Mouse (Mus musculus) stomach, postnatal 0 days (tissue): ENCODE measurements at regions not wholly inside any gene's neighbourhood (a gene's known extent, or its start where the extent isn't known, plus 50 kb on each side); places are given as distances from the start of the nearest gene placed in this dataset.

Source experiments
- ATAC-seq: fragments of 200-750 bp; cut with Nextera tagmentation; 2 replicates; pipeline ENCODE4 v1.8.0; 2017; ENCODE audit not compliant: low FRiP score, low TSS enrichment
- DNase-seq: peaks from one replicate; pipeline ENCODE4 v3.0.0-alpha.2; 2016; ENCODE audit warnings: low spot score
- H3K27ac ChIP-seq: fragments of 300-500 bp; sonication (generic); replicated peaks from 2 replicates; pipeline ENCODE4 v1.5.1; 2014; ENCODE audit warnings: mild to moderate bottlenecking, control low read depth
- H3K27me3 ChIP-seq: fragments of 300-500 bp; sonication (generic); 2 replicates; pipeline ENCODE4 v1.6.1; 2014; ENCODE audit warnings: low read length; ENCODE audit not compliant: control insufficient read depth, insufficient read depth
- H3K36me3 ChIP-seq: fragments of 300-500 bp; sonication (generic); 2 replicates; pipeline ENCODE4 v1.6.1; 2014; ENCODE audit warnings: low read length, mixed read lengths; ENCODE audit not compliant: control insufficient read depth, insufficient read depth
- H3K4me1 ChIP-seq: fragments of 300-500 bp; sonication (generic); replicated peaks from 2 replicates; pipeline ENCODE4 v1.6.1; 2014; ENCODE audit warnings: antibody characterized with exemption; ENCODE audit not compliant: control insufficient read depth, insufficient read depth
- H3K4me2 ChIP-seq: fragments of 300-500 bp; sonication (generic); replicated peaks from 2 replicates; pipeline ENCODE4 v1.6.1; 2014; ENCODE audit warnings: low read depth, mild to moderate bottlenecking, control low read depth, moderate library complexity
- H3K4me3 ChIP-seq: fragments of 300-500 bp; sonication (generic); 2 replicates; pipeline ENCODE4 v1.5.1; 2014; ENCODE audit warnings: low read depth, low read length, control low read depth
- H3K9ac ChIP-seq: fragments of 300-500 bp; sonication (generic); 2 replicates; pipeline ENCODE4 v1.6.1; 2014; ENCODE audit warnings: mild to moderate bottlenecking, low read length, control low read depth, mixed read lengths
- H3K9me3 ChIP-seq: fragments of 300-500 bp; sonication (generic); 2 replicates; pipeline ENCODE4 v1.6.1; 2016; ENCODE audit warnings: low read length; ENCODE audit not compliant: control insufficient read depth
- CTCF ChIP-seq: IDR thresholded peaks from 2 replicates; pipeline ENCODE4 v1.5.1; 2016; ENCODE audit warnings: antibody characterized with exemption, low read depth, mild to moderate bottlenecking, moderate library complexity
- EP300 ChIP-seq: optimal IDR thresholded peaks from 2 replicates; pipeline ENCODE3; 2016; ENCODE audit warnings: antibody characterized with exemption
- WGBS: fragments of 180-500 bp; shearing (Covaris S2); extraction: QIAGEN DNeasy Blood & Tissue Kit; methylation state at CpG from one replicate; pipeline ENCODE4 v1.1.7; 2014; 5-methylcytosine and 5-hydroxymethylcytosine counted together

DNA sequence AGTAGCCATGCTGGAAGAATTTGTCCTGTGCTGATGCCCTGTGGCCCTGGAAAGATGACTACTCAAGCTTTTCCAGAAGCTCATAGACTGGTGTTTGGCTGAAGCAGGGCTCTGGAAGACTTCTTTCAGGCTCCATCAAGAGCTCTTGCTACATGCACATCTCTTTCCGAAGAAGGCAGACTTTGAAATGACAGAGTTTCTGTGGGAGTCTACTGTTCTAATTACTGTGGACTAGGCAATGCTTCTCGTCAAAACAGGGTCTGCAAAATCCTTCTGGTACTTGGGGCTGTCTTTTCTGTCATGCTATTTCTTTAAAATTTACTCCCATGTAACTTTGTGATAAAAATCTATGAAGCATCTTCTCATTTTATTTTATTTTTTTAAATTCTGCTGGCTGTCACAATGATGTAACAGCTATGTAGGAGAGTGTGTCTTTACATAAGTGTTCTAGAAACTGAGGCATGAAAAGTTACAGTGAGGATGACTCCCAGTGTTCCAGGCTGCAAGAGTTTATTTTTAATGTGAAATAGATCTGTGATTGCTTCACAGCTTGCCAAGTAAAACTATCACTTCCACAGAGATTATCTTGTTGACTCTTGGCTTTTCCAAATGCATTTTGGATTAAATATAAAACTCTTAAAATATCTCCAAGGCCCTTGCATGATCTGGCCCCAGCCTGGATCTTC is 244.9 kb upstream of the Nmur2 start:
- Histone ChIP-seq H3K4me1 (no peaks in the 10 kb centered on the region), H3K27me3 (no peaks in the 10 kb centered on the region), H3K36me3 (no peaks in the 10 kb centered on the region), H3K4me3 (no peak overlapping the region), H3K9ac (no peak overlapping the region), H3K9me3 (no peaks in the 10 kb centered on the region), H3K4me2 (no peak overlapping the region), H3K27ac (no peak overlapping the region)
- TF ChIP-seq EP300 = no peak
- no peak for TF ChIP-seq CTCF
- ATAC-seq (no peak), DNase-seq (no peak)
- WGBS = 65% methylated on average over 2 of the region's 2 CpGs

DNA sequence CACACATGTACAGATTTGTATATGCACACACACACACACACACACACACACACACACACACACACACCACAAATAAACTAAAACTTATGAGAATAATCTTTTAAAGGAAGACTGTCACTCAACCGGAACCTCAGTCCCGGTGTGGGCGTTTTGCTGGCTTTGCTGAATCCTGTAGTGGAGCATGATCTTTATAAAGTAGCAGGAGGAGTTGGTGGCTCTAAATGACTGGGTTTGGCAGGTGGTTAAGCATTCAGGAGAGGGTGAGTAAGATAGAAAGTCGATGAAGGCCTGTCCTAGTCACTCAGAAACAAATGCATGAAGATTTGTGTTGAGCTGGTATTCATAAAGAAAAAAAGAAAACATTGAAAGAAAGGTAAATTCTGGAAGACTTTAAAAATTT is 240.4 kb upstream of the Nmur2 start:
- no peak for DNase-seq
- H3K9me3 ChIP-seq = no peaks in the 10 kb centered on the region
- H3K4me2 ChIP-seq = no peak overlapping the region
- H3K4me3 ChIP-seq = no peak overlapping the region
- no peaks in the 10 kb centered on the region for H3K27me3 ChIP-seq
- no peak for ATAC-seq
- WGBS = 82% methylated on average over 4 of the region's 4 CpGs
- H3K27ac ChIP-seq = no peak overlapping the region
- H3K36me3 ChIP-seq = no peaks in the 10 kb centered on the region
- TF ChIP-seq EP300 = no peak
- no peak for TF ChIP-seq CTCF
- no peak overlapping the region for H3K9ac ChIP-seq
- no peaks in the 10 kb centered on the region for H3K4me1 ChIP-seq

DNA sequence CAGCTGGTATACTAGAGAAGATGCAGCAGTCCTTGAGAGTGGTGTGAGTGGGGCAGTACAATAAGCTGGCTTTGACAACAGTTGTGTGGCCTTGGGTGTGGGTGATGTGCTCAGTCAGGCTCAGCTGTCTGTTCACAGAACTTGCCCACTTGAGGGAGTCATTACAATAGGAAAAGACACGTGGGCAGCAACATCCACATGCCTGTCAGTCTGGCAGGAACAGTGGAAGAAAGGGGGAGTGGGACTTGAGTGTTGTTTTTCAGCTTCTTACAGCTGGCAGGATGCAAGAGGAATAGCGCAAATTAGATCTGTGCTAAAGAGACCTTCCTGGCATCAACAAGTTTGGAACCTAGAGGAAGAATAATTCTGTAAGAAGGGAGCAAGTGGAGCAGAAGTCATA is 239.4 kb upstream of the Nmur2 start:
- TF ChIP-seq CTCF = no peak
- no peak for TF ChIP-seq EP300
- no peaks in the 10 kb centered on the region for H3K36me3 ChIP-seq
- H3K4me2 ChIP-seq = no peak overlapping the region
- no peak overlapping the region for H3K4me3 ChIP-seq
- no peaks in the 10 kb centered on the region for H3K27me3 ChIP-seq
- WGBS = 44% methylated on average over 2 of the region's 2 CpGs
- no peak overlapping the region for H3K27ac ChIP-seq
- no peaks in the 10 kb centered on the region for H3K4me1 ChIP-seq
- H3K9me3 ChIP-seq = no peaks in the 10 kb centered on the region
- no peak overlapping the region for H3K9ac ChIP-seq
- ATAC-seq (no peak), DNase-seq (no peak)

DNA sequence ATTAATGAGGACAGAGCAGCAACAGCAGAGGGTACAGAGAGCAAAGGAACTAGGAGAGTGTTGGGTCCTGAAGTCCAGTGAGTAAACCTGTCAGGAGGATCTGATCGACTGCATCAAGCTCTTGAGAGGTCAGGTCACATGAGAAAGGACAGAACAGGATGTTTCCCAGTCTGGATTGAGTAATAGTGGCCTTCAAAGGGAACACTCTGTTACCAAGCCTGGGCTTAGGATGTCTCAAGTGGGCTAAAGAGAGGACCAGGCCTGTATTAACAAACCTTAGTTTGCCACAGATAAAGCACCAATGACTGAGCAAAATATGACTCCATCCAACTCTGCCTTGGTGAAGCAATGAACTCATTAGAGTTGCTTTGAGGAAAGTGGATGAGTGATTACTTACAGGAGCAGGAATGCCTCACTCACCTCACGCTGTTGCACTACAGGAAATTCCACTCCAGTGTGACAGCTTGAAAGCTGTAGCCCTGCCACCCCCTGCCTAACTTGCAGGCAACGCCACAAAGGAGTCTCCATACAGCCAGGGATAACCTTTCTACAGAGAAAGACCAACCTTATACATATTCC is 229.2 kb upstream of the Nmur2 start:
- Histone ChIP-seq H3K36me3 (no peaks in the 10 kb centered on the region), H3K4me1 (no peaks in the 10 kb centered on the region), H3K4me2 (no peak overlapping the region), H3K9ac (no peak overlapping the region), H3K27me3 (no peaks in the 10 kb centered on the region), H3K9me3 (no peaks in the 10 kb centered on the region), H3K4me3 (no peak overlapping the region), H3K27ac (no peak overlapping the region)
- DNase-seq (no peak), ATAC-seq (peak; percentile 54)
- TF ChIP-seq EP300 = no peak
- TF ChIP-seq CTCF = no peak
- WGBS = 30% methylated on average over 3 of the region's 3 CpGs

DNA sequence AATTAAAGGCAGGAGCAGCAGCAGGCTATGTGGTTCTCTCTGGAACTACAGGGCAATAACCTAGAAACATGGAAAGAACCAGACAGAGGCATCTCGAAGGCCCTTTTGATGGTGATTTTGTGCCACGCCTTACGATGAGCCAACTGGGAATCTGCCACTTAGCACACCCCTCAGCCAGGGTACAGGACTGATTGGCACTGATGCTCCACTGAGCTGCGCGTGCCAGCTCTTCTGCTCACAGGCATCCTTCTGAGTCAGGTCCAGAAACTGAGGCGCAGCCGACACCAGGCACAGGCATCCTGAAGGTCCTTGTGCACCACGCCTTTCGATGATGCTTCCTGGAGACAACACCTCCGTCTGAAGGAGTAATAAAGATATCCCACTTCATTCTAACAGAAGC is 221.9 kb upstream of the Nmur2 start:
- Histone ChIP-seq H3K36me3 (no peaks in the 10 kb centered on the region), H3K9me3 (no peaks in the 10 kb centered on the region), H3K27me3 (no peaks in the 10 kb centered on the region), H3K4me1 (no peaks in the 10 kb centered on the region), H3K27ac (no peak overlapping the region), H3K4me2 (no peak overlapping the region), H3K9ac (no peak overlapping the region), H3K4me3 (no peak overlapping the region)
- TF ChIP-seq CTCF (no peak), EP300 (no peak)
- ATAC-seq (no peak), DNase-seq (no peak)
- WGBS = 92% methylated on average over 10 of the region's 10 CpGs

DNA sequence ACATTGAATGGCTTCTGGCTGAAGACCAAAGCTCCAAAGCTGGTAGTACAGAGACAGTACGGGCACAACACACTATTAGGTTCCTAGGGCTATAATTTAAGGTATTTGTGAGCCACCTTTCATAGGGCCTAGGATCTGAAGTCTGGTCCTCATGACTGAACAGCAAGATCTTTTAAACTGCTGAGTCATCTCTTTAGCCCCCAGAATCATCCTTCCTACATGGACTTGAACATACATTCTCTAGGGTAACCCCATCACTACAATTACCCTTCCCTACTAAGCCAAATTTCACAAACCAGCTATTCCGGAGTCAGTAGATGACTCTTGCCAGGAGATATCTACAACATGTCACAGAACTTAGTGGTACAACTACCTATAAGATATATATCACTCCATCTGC is 215.5 kb upstream of the Nmur2 start:
- no peaks in the 10 kb centered on the region for H3K27me3 ChIP-seq
- H3K4me3 ChIP-seq = no peak overlapping the region
- H3K9me3 ChIP-seq = no peaks in the 10 kb centered on the region
- DNase-seq (no peak), ATAC-seq (no peak)
- no peaks in the 10 kb centered on the region for H3K36me3 ChIP-seq
- no peak overlapping the region for H3K9ac ChIP-seq
- TF ChIP-seq EP300 = no peak
- TF ChIP-seq CTCF = no peak
- H3K4me1 ChIP-seq = no peaks in the 10 kb centered on the region
- H3K4me2 ChIP-seq = no peak overlapping the region
- H3K27ac ChIP-seq = no peak overlapping the region
- 87% methylated on average over 2 of the region's 2 CpGs for WGBS
